Mouse (Mus musculus) hindbrain, embryonic 11.5 days (tissue): ENCODE results near the gene Nedd4. TPM values are rescaled to one million over a fixed set of nuclear protein-coding genes. Genes with fewer than 3 reads are reported as not detected.

Experiments used
- ATAC-seq: fragments of 200-750 bp; cut with Nextera tagmentation; 2 replicates; pipeline ENCODE4 v1.8.0; 2017; ENCODE audit warnings: mild to moderate bottlenecking, moderate TSS enrichment, moderate library complexity; ENCODE audit not compliant: low FRiP score
- DNase-seq: peaks from one replicate; pipeline ENCODE4 v3.0.0-alpha.2; 2015; ENCODE audit warnings: low spot score
- H3K27ac ChIP-seq: fragments of 300-500 bp; sonication (generic); 2 replicates; pipeline ENCODE4 v1.5.1; 2014; ENCODE audit warnings: mild to moderate bottlenecking, low read depth, low read length
- H3K27me3 ChIP-seq: fragments of 300-500 bp; sonication (generic); 2 replicates; pipeline ENCODE4 v1.6.1; 2014; ENCODE audit warnings: mild to moderate bottlenecking, low read length, moderate library complexity, mixed read lengths; ENCODE audit not compliant: control insufficient read depth, insufficient read depth
- H3K36me3 ChIP-seq: fragments of 300-500 bp; sonication (generic); 2 replicates; pipeline ENCODE4 v1.6.1; 2014; ENCODE audit warnings: mild to moderate bottlenecking, low read length, moderate library complexity, mixed read lengths; ENCODE audit not compliant: control insufficient read depth, insufficient read depth
- H3K4me1 ChIP-seq: fragments of 300-500 bp; sonication (generic); replicated peaks from 2 replicates; pipeline ENCODE4 v1.6.1; 2014; ENCODE audit warnings: low read length, mixed read lengths; ENCODE audit not compliant: control insufficient read depth, insufficient read depth
- H3K4me2 ChIP-seq: fragments of 300-500 bp; sonication (generic); replicated peaks from 2 replicates; pipeline ENCODE4 v1.6.1; 2014; ENCODE audit warnings: mild to moderate bottlenecking, low read depth, low read length
- H3K4me3 ChIP-seq: fragments of 300-500 bp; sonication (generic); 2 replicates; pipeline ENCODE4 v1.5.1; 2014; ENCODE audit warnings: low read depth, low read length
- H3K9ac ChIP-seq: fragments of 300-500 bp; sonication (generic); 2 replicates; pipeline ENCODE4 v1.6.1; 2014; ENCODE audit warnings: low read depth, low read length
- H3K9me3 ChIP-seq: fragments of 300-500 bp; sonication (generic); 2 replicates; pipeline ENCODE4 v1.6.1; 2016; ENCODE audit warnings: low read length; ENCODE audit not compliant: control insufficient read depth
- WGBS: fragments of 180-500 bp; shearing (Covaris S2); extraction: QIAGEN DNeasy Blood & Tissue Kit; methylation state at CpG from one replicate; pipeline ENCODE4 v1.1.7; 2014; 5-methylcytosine and 5-hydroxymethylcytosine counted together
- polyA plus RNA-seq: library from polyadenylated mRNA; unstranded; fragments of >200 nt; fragmentation: Nextera tagmentation; extraction: Ambion mirVana; gene quantifications from 2 replicates; pipeline ENCODE4 v1.2.1, GENCODE M21; 2014

The Nedd4 gene
- polyA plus RNA-seq, 1 experiment from 2014 or later: 708 TPM

- no peak overlapping the region for H3K4me3 ChIP-seq
- H3K4me2 ChIP-seq: no peak overlapping the region
- no peak for ATAC-seq
- H3K9ac ChIP-seq: no peak overlapping the region
- WGBS: 76% methylated on average over 6 of the region's 6 CpGs
- H3K4me1 ChIP-seq: peaks cover 7% of the 10 kb centered on the region
- no peaks in the 10 kb centered on the region for H3K27me3 ChIP-seq
- DNase-seq: no peak
- no peaks in the 10 kb centered on the region for H3K9me3 ChIP-seq
- no peaks in the 10 kb centered on the region for H3K36me3 ChIP-seq
- H3K27ac ChIP-seq: no peak overlapping the region
Measured at GRCm38 (mm10) chr9:72643651-72644417, 18.3 kb upstream of the Nedd4 start.

GRCm38 (mm10) chr9:72644418-72645110 lies 17.6 kb upstream of the Nedd4 start:
- 59% methylated on average over 6 of the region's 6 CpGs for whole genome bisulfite sequencing
- Histone ChIP-seq H3K27ac (no peak overlapping the region), H3K9ac (no peak overlapping the region), H3K4me2 (no peak overlapping the region), H3K4me3 (no peak overlapping the region), H3K36me3 (no peaks in the 10 kb centered on the region), H3K9me3 (no peaks in the 10 kb centered on the region), H3K4me1 (peaks cover 7% of the 10 kb centered on the region), H3K27me3 (no peaks in the 10 kb centered on the region)
- no peak for DNase-seq
- ATAC-seq: no peak

- no peak overlapping the region for H3K9ac ChIP-seq
- no peak overlapping the region for H3K4me3 ChIP-seq
- H3K4me1 ChIP-seq: no peaks in the 10 kb centered on the region
- ATAC-seq: no peak
- no peak overlapping the region for H3K27ac ChIP-seq
- H3K27me3 ChIP-seq: no peaks in the 10 kb centered on the region
- WGBS: 82% methylated on average over 2 of the region's 2 CpGs
- H3K36me3 ChIP-seq: no peaks in the 10 kb centered on the region
- H3K9me3 ChIP-seq: no peaks in the 10 kb centered on the region
- no peak overlapping the region for H3K4me2 ChIP-seq
- no peak for DNase-seq
Measured at GRCm38 (mm10) chr9:72649781-72650180, 12.4 kb upstream of the Nedd4 start.

- WGBS: 34% methylated on average over 8 of the region's 8 CpGs
- H3K4me1 ChIP-seq: no peaks in the 10 kb centered on the region
- no peak overlapping the region for H3K4me3 ChIP-seq
- H3K9ac ChIP-seq: no peak overlapping the region
- H3K4me2 ChIP-seq: no peak overlapping the region
- H3K36me3 ChIP-seq: no peaks in the 10 kb centered on the region
- DNase-seq: peak; percentile 49
- ATAC-seq: no peak; the same call in 1 of the 2 replicates
- no peaks in the 10 kb centered on the region for H3K9me3 ChIP-seq
- H3K27me3 ChIP-seq: no peaks in the 10 kb centered on the region
- H3K27ac ChIP-seq: peak overlapping the region; percentile 65
Measured at GRCm38 (mm10) chr9:72652961-72653360, 9.2 kb upstream of the Nedd4 start.

GRCm38 (mm10) chr9:72653533-72653932 lies 8.6 kb upstream of the Nedd4 start:
- H3K4me1 ChIP-seq: no peaks in the 10 kb centered on the region
- no peaks in the 10 kb centered on the region for H3K9me3 ChIP-seq
- H3K27ac ChIP-seq: peak overlapping the region; percentile 65
- H3K36me3 ChIP-seq: no peaks in the 10 kb centered on the region
- H3K4me2 ChIP-seq: no peak overlapping the region
- ATAC-seq (no peak), DNase-seq (no peak)
- WGBS: 50% methylated on average over 4 of the region's 4 CpGs
- no peak overlapping the region for H3K4me3 ChIP-seq
- H3K9ac ChIP-seq: no peak overlapping the region
- H3K27me3 ChIP-seq: no peaks in the 10 kb centered on the region

GRCm38 (mm10) chr9:72654593-72655242 lies 7.4 kb upstream of the Nedd4 start:
- Histone ChIP-seq H3K4me1 (no peaks in the 10 kb centered on the region), H3K4me3 (no peak overlapping the region), H3K4me2 (no peak overlapping the region), H3K36me3 (no peaks in the 10 kb centered on the region), H3K9ac (no peak overlapping the region), H3K9me3 (no peaks in the 10 kb centered on the region), H3K27me3 (no peaks in the 10 kb centered on the region), H3K27ac (no peak overlapping the region)
- ATAC-seq: peak; percentile 54; the same call in 1 of the 2 replicates
- DNase-seq: peak; percentile 63
- WGBS: 65% methylated on average over 6 of the region's 6 CpGs

GRCm38 (mm10) chr9:72655602-72656001 lies 6.5 kb upstream of the Nedd4 start:
- 72% methylated on average over 5 of the region's 5 CpGs for WGBS
- H3K4me1 ChIP-seq: no peaks in the 10 kb centered on the region
- H3K27ac ChIP-seq: no peak overlapping the region

GRCm38 (mm10) chr9:72656491-72656890 lies 5.7 kb upstream of the Nedd4 start:
- H3K9ac ChIP-seq: no peak overlapping the region
- no peak for ATAC-seq
- no peaks in the 10 kb centered on the region for H3K27me3 ChIP-seq
- H3K36me3 ChIP-seq: no peaks in the 10 kb centered on the region
- H3K4me1 ChIP-seq: no peaks in the 10 kb centered on the region
- no peaks in the 10 kb centered on the region for H3K9me3 ChIP-seq
- 28% methylated on average over 4 of the region's 4 CpGs for WGBS
- H3K4me3 ChIP-seq: no peak overlapping the region
- no peak for DNase-seq
- H3K27ac ChIP-seq: no peak overlapping the region
- no peak overlapping the region for H3K4me2 ChIP-seq

More at GRCm38 (mm10) chr9:72655602-72656001, 6.5 kb upstream of the Nedd4 start:
- no peak overlapping the region for H3K4me2 ChIP-seq
- no peak overlapping the region for H3K4me3 ChIP-seq
- H3K27me3 ChIP-seq: no peaks in the 10 kb centered on the region
- no peak overlapping the region for H3K9ac ChIP-seq
- no peaks in the 10 kb centered on the region for H3K36me3 ChIP-seq
- ATAC-seq: no peak
- no peaks in the 10 kb centered on the region for H3K9me3 ChIP-seq
- DNase-seq: no peak
